Mouse (Mus musculus) layer of hippocampus, postnatal 36 days (tissue): ENCODE measurements at regions not wholly inside any gene's neighbourhood (a gene's known extent, or its start where the extent isn't known, plus 50 kb on each side); places are given as distances from the start of the nearest gene placed in this dataset.

ENCODE experiments used
- DNase-seq, 2 experiments: peaks; one replicate each; pipeline ENCODE4 v3.0.0; 2022

DNA sequence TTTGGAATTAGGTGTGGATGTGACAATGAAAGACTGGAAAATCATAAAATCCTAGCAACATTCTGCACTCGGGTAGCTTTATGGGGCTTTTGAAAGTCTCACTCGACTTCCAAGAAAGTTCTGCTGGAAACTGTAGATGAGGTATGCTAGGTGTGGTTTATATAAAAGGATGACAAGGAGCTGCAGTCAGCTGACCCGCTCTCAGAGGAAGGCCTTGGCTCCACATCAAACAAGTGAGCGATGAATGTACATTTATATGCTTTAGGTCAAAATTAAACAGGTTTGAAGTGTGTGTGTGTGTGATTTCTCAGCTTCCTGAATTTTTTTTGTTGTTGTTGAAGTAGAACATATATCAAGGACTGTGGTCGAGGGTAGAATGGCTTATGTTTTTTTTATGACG lies 174.9 kb downstream of the 1500009L16Rik start:
- DNase-seq = no peak

DNA sequence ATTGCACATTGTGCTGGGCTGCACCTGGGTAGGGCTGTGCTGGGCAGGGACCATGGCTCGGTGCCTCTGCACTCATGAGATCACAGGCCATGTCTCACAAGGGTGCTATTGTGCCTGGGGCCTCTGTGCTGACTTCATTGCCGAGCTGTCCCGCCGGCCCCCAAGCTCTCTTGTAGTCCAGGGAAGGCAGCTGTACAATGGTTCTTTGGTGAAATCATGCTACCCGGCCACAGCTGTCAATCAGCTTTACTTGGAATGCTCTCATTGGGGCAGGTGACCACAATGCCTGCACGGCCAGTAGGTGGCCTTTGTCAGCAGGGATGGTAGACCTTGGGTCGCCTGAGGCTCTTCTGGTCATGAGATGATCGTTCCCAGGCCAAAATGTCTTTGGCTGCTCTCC lies 184.1 kb downstream of the 1500009L16Rik start:
- DNase-seq = peak; percentile 29 to 50

DNA sequence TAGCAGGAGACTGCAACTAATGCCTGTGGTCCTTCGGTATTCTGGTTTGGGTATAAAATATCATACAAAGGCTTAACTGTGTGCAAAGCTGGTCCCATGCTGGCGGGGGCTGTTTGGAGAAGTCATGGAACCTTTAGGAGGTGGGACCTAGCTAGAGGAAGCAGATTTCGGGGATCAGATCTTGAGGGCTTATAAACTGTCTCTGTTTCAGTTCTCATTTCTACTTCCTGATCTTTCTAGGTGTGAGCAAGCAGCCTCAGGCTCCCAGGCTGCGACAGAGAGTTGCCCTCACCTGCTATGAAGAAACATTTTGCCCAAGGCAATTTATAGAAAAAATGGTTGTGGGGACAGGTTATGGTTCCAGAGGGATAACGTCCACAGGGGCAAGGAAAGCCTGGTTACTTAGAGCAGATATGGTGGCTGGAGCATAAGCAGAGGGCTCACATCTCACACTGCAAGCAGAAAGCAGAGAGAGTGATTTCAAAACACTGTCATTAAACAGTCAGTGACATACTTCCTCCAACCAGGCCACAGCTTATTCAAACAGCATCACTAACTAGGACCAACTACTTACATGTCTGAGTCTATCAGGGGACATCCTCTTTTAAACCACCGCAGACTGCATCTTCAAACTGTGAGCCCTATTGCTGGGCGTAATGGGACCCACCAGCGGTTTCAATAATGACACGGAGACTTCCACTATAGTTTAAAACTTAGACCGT lies 188.1 kb downstream of the 1500009L16Rik start:
- DNase-seq = no peak

DNA sequence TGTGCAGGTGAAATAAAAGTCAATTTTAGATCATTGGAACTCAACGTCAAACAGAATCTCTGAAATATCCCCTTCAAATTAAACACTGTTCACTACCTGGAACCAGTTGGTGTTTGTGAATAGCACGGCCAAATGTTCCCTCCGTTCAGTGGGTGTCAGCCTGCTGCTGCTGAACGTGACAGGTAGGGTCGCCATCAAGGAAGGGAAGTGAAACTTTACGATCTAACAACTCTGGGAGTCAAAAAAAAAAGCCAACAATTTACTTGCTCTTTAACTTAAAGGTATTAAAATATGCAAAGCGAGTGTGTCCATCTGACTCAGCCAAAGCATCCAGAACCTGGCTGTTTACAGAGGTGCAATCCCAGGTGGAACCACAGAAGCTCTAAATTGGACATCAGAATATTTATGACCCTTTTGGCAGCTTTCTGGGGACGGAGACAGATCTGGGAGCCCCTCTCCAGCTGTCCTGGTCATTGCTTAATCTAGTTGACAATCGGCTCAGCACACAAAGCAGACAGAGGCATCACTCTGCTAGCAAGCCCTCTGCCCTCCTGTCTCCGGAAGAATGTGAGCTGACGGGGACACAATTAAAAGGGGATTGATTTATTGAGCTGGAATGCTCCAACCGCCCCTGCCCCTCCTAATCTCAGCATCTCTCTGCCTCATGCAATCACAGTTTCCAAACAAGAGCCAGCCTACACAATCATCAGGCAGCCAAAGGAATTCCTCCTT lies 191.9 kb downstream of the 1500009L16Rik start:
- no peak for DNase-seq

DNA sequence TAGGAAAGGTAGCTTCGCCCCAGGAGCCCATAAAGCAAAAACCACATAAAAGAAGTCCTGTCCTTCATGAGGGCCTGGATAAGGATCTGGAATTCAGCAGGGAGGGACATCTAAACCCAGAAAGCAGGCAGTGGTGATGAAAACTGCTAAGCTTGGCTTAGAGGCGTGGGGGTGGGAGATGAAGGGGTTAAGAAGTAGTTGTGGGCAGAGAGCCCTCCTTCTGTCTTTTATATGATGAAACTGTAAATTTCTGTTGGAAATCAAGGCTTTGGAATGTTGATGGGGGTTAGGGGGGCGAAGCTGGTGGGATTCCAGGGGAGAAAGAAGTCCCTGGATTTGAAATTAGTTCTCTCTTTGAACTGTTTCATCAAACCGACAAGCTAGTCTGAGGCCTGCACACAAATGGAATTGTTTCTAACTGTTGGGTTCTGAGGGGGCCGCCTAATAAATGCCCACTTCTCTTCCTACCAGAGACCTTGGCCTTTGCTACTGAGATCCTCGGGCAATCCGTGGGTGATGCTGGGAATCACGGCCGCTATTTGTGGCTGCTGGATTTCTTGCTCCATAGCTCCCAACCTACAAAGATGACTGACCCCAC lies 192.6 kb downstream of the 1500009L16Rik start:
- no peak for DNase-seq

DNA sequence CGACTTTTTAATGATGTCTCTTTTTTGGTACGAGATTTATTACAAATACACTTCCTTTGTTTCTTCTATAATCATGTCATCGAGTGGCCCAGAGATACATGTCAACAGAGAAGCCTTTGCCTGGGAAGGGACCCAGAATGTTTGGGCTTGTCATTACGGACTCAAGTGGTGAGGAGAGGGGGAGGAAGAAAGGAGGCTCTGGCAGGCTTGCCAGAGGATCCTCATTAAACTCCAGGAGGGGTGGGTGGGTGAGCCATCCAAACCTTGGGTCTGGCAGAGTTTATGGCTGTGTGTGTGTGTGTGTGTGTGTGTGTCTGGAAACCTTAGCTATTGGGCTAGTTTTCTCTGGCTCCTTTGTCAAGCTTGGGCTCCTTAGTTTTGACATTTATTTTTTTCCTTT lies 204.3 kb downstream of the 1500009L16Rik start:
- no peak for DNase-seq

DNA sequence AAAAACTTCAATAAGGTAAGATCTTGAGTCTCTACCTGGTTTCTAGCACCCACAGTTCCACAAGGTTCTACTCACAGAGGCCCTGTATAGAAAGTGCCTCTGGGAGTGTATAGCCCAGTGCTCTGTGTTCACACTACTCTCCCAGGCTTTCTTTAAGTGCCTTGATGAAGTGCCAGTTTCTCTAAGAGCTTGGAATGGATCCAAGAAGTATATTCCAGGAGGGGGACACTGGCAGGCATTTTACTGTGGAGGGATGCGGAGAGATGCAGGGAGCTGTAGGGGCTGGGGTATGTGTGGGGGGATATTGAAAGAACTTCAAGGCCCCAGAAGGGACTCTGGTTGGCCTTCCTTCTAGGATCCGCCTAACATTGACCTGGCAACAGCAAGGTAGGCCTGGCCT lies 204.9 kb downstream of the 1500009L16Rik start:
- no peak for DNase-seq

DNA sequence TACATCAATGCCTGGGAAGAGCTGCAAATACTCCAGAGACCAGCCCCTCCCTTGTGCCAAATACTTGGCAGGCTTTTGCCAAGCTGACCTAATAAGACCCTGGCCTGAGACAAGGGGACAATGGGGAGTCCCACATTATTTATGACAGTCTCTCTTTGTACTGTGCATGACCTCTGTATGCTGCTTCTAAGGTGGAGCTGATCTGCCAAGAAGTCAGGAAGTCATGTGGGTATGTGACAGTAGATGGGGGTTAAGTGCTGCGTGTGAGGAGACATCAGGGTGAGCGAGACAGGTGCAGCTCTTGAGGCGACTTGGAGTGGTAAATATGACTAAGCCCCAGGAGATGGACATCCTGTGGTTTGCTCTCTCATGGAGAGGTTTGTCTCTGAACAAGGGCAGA lies 209.1 kb downstream of the 1500009L16Rik start:
- DNase-seq = no peak

DNA sequence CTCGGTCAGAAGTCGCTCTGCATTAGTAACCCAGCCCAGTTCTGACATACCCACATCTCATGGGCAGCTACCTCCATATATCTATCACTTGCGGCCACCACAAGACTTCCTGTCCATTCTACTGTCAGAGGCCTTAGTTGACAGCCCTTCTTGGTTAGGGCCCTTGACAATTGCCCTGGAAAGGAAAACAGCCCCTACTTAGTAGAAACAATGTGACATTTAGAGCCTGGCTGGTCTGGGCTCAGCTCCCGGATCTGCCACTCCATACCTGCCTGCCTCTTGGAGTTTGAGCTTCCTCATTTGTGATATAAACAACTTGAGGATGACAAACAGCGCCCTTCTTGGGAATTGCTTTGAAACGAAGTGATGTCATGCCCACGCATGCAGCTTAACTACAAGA lies 210.5 kb downstream of the 1500009L16Rik start:
- DNase-seq = no peak

DNA sequence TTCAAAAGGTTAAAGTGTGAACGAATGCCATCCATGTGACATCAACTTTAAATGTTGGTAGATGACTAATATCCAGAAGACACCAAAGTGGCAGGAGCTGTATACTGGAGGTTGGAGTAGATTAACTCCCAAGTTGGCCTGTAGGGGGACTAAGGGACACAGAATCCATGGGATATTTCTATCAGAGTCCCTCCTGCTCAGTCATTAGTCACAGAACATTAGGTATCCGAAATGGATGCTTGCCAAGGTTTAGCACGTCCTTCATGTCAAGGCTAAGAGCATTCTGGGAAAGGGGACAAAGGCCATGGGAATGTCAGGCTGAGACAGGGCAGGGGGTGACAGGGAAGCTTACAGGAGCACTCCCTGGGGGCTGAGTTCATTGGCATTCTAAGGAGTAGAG lies 211.8 kb downstream of the 1500009L16Rik start:
- DNase-seq = no peak

DNA sequence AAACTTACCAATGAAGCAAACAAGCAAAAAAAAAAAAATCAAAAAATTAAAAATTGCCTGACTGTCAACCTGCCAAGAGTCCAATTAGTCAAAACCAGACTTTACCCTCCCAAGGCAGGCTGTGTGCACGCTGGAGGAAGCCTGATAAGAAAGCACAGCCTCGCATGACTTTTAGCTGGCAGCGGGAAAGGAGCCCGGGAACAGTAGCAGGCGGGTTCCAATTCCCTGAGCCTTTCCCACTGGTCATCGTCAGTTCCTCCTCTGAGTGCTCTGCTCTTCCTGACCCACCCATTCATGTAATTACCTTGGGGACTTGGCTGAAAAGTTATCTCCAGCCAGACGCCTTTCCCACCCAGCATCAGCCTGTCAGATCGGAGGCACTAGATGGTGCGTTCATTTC lies 214.5 kb downstream of the 1500009L16Rik start:
- DNase-seq = no peak

DNA sequence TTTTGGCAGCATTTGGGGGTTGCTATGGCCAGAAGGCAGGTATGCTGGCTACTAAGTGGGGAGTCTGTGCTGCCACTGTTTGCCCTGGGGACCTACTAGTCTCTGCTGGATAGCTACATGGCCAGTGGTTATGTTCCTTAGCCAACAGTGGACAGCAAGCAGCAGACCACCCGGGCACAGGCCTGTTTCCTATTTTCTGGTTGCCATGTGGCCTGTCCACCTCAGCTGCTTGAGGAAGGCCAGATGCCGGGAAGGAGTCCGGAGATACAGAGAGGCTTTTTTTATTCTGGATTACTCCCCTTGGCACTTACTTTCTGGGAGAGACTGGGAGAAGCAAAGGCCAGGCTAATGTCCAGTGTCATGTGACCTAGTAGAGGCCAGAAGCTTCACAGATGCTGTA lies 219.4 kb downstream of the 1500009L16Rik start:
- no peak for DNase-seq

DNA sequence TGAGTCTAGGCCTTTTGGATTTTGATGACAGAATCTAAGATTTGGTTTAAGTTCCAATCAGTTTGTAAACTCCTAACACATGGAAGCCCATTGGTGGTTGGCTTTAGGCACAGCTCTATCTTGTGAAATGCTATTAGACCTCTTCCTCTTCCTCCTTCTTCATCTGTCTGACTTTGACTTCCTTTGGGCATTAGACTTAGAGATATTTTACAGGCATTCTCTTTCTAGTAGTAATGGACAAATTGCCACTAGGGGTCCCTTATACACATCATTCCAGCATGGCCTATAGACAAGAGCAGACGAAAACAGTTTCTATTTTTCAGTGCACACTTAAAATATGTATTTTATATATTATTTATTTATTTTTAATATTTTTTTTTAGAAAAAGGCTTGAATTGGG lies 221.5 kb downstream of the 1500009L16Rik start:
- no peak for DNase-seq

DNA sequence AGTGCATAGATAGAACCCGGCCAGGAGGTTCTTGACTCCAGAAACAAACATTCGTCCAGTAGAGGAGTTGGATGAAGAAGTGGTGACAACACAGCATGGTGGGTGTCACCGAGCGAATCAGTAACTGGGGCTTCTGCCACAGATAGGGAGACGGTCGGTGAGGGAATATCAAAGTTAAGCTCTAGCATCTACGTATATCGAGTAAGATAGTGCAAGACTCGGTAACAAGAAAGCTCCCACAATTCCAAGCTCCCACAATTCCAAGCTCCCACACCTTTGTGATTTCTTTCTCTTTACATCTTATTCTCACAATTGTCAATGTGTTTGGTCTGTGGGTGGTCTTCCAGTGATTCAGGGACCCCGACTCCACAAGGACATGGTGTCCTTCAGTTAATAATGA lies 222.2 kb downstream of the 1500009L16Rik start:
- no peak for DNase-seq

DNA sequence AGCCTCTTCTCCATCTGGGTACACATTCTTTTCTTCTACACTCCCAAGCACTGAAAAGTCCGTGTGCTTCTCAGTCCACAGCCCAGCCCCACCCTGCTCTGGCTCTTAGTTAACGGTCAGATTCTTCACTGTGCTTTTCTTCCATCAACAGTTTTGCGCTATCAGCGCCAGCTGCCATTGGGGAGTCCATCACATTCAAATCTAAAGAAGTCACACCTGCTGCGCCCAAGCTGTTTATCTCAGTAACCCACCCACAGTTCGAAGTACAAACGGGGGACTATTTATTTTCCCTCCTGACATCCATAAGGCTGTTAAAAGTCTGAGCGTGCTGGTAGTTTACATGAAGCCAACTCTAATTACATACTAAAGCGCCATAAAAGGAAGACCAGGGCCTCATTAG lies 222.8 kb downstream of the 1500009L16Rik start:
- DNase-seq = no peak

DNA sequence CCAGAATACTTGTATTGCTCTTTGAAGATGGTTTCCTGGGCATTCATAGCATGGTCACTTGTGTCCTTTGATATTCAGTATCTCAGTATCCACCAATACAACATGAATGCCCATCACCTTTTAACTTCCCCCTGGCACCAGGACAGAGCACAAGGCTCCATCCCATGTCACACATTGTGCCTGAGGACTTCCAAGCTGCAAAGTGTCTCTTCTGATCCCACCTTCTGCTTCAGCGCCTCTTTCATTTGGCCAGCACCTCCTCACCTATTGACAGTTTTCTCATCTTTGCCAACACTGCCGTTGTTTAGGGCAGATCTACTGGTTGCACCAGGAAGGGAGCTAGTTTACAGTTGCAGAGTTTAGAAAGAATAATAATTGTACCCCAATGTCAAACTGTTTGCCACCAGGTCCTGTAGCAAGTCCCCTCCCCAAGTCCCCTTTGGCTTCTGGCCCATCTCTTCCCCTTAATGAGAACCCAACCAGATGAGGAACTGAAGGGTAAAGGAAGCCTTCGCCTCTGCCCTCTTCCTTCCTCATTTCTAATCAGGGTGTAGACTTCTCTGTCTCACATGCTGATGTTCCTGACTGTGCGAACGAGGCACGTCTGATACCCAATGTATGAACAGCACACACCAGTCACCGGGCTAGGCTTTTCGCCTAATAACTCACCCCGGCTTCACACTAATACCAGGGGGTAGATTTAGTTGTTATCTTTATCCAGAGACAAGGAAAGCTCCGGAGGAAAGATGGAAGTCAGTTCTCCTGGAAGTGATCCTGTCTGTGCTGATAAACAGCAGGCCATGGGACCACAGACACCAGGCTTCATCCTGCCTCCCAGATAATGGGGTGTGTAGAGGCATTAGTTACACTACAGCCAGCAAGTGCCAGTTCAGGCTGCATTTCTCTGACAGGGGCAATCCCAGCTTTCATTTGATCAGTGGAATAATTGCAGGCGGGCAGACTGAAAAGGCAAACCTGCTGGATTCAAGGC lies 223.8 kb downstream of the 1500009L16Rik start:
- DNase-seq = no peak

DNA sequence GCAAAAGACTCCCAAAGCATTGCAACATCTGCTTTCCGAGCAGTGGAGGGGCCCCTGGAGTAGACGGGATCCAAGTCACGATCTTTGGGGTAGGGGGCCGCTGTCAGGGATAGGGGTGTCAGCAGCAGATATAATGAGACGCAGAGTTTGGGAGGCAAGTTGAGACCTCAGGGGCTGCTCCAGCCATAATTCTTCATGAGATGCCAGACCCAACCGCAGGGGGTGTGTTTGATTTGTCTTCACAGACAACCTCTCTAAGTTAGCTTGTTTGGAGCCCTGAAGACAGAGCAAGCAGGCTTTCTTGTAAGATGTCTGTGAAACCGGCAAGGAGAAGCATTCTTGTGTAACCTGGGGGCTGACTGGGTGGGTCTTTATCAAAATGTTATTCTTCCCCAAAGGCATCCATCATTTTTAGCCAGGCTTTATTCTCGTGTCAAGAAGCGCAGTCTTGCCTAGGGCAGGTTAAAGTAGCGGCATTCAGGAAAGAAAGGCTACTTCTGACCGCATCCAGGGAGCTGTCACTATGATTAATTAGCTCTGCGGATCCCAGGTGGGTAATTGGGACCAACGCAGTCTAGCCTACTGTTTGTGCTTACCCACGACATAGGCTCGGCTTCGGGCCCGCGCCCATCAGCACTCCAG lies 234.6 kb downstream of the 1500009L16Rik start:
- no peak for DNase-seq

DNA sequence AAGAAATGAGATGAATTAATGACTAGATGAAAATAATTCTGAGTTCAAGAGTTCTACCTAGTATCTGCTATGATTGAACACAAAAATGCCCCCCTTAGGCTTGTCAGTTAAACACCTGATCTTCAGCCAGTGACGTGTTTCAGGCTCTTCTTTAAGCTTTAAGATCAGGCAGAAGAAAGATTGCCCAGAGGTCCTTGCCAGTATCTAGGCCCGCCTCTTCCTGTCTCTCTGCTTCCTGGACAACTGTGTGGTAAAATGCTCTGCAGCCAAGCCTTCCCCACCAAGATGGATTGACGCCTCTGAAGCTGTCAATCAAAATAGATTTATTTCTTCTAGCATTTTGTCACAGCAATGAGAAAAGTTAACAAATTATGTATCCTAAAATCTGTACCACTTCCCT lies 235.7 kb downstream of the 1500009L16Rik start:
- no peak for DNase-seq

DNA sequence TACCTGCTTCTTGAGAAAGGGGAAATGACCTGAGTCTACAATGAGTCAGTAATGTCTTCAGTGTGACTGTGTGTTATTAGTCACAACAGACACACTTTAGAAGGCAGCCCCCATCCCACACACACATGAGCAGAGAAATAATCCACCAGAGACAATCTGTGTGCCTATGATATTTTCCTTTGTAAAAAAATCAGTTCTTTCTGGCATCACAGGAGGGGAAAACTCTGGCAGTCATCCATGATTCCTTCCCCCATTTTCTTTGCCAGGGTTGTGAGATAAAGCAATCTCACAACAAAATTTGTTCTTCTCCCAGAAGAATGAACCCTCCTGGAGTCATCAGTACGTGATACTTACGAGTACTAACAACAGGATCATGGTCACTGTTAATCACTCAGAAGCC lies 236.2 kb downstream of the 1500009L16Rik start:
- peak in 1 of 2 experiments; percentile 15 for DNase-seq

DNA sequence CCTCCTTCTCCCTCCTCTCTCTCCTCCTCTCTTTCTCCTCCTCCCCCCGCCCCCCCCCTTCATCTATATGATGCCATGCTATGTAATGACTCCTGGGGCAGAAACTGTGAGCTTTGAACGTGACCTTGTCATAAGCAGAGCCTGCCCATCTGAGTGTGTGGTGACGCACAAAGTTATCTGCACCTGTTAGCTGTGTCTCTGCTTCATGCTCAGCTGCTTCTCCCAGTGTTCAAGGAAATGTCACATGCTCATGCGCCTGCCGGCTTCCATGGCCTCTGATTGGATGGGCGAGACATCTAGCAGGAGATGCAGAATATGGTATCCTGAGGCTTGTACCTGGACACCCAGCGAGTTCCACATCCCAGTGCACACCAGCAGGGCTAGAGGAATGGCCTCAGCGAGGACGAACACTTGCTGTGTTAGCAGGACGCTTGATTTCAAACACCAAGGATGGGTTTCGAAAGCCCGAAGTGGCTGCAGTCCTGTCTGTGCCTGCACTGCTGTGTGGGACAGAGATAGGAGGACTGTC lies 240.6 kb downstream of the 1500009L16Rik start:
- no peak for DNase-seq

DNA sequence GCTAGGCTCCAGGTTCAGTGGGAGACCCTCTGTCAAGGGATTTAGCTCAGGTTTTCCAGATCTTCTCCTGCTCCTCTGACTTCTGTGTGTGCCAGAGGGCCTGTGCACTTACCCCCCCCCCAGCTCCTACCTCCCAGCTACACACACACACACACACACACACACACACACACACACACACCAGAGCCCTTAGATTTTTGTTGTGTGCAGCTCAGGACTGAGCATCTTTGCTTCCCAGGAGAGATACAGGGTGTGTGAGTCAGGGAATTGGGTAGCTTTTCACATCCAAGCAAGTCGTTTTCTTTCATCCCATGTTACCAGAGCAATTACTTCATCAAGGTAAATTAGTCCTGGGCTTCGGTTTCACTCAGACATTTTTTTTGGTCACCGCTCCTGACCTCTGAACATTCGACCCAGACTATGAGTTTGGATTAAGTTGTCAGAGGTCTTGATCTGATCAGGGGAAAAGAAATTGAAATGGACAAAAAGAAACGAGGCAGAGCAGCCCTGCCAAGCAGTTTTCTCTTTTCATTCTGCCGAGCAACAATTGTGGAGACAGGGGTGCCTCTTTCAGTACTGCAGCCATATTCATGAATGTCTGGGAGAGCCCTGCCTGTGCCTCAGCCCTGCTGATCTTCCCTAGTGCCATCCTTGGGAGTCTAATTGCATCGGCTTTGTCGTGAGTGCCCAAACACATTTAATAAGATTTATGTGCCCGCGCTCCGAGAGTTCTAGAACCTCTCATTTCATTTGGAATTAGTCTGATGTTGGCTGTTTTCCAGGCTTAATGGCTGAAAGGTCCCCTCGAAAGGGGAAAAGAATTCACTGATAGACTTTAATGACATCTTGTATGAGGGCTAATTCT lies 241.3 kb downstream of the 1500009L16Rik start:
- no peak for DNase-seq
